Mouse (Mus musculus) limb, embryonic 14.5 days (tissue): ENCODE data around the gene Pgap1. TPM values are rescaled to one million over a fixed set of nuclear protein-coding genes. Genes with fewer than 3 reads are reported as not detected.

Experiments used
- ATAC-seq: fragments of 200-750 bp; cut with Nextera tagmentation; 2 replicates; pipeline ENCODE4 v1.8.0; 2017; ENCODE audit warnings: low read depth, moderate number of reproducible peaks, moderate TSS enrichment; ENCODE audit not compliant: low FRiP score
- DNase-seq: peaks from one replicate; pipeline ENCODE4 v3.0.0-alpha.2; 2015; ENCODE audit warnings: low spot score
- H3K27ac ChIP-seq: fragments of 300-500 bp; sonication (generic); replicated peaks from 2 replicates; pipeline ENCODE4 v1.5.1; 2014; ENCODE audit warnings: low read depth, mild to moderate bottlenecking, low read length, moderate library complexity, mixed read lengths
- H3K27me3 ChIP-seq: fragments of 300-500 bp; sonication (generic); 2 replicates; pipeline ENCODE4 v1.6.1; 2014; ENCODE audit warnings: low read length, mixed read lengths; ENCODE audit not compliant: control insufficient read depth, insufficient read depth
- H3K36me3 ChIP-seq: fragments of 300-500 bp; sonication (generic); 2 replicates; pipeline ENCODE4 v1.6.1; 2014; ENCODE audit warnings: mild to moderate bottlenecking, low read length, moderate library complexity, mixed read lengths; ENCODE audit not compliant: control insufficient read depth, insufficient read depth
- H3K4me1 ChIP-seq: fragments of 300-500 bp; sonication (generic); 2 replicates; pipeline ENCODE4 v1.6.1; 2014; ENCODE audit warnings: antibody characterized with exemption, low read length, mixed read lengths; ENCODE audit not compliant: control insufficient read depth, insufficient read depth
- H3K4me2 ChIP-seq: fragments of 300-500 bp; sonication (generic); replicated peaks from 2 replicates; pipeline ENCODE4 v1.6.1; 2014; ENCODE audit warnings: low read depth, mild to moderate bottlenecking, low read length, moderate library complexity; ENCODE audit not compliant: severe bottlenecking
- H3K4me3 ChIP-seq: fragments of 300-500 bp; sonication (generic); replicated peaks from 2 replicates; pipeline ENCODE4 v1.5.1; 2014; ENCODE audit warnings: low read length
- H3K9ac ChIP-seq: fragments of 300-500 bp; sonication (generic); 2 replicates; pipeline ENCODE4 v1.6.1; 2014; ENCODE audit warnings: mild to moderate bottlenecking, low read depth, low read length, moderate library complexity; ENCODE audit not compliant: severe bottlenecking
- H3K9me3 ChIP-seq: fragments of 300-500 bp; sonication (generic); 2 replicates; pipeline ENCODE4 v1.6.1; 2016; ENCODE audit warnings: low read length; ENCODE audit not compliant: control insufficient read depth
- POLR2A ChIP-seq: fragments of 200-500 bp; IDR thresholded peaks from 2 replicates; pipeline ENCODE4 v1.8.0; 2012; ENCODE audit warnings: inconsistent platforms, mild to moderate bottlenecking, moderate library complexity, borderline replicate concordance; ENCODE audit not compliant: insufficient read depth, insufficient read length; ENCODE audit errors: extremely low read depth
- WGBS: fragments of 180-500 bp; shearing (Covaris S2); extraction: QIAGEN DNeasy Blood & Tissue Kit; methylation state at CpG from one replicate; pipeline ENCODE4 v1.1.7; 2014; 5-methylcytosine and 5-hydroxymethylcytosine counted together
- polyA plus RNA-seq, 2 experiments: library from polyadenylated mRNA; depleted of rRNA in 1 of 2; stranded (reverse) in 1 of 2; unstranded in 1 of 2; fragments of >200 nt; fragmentation: Nextera tagmentation in 1 of 2; extraction: Ambion mirVana in 1 of 2; gene quantifications; 2 replicates each; pipeline versions ENCODE4 v1.2.1 to v1.2.3; 2012 to 2014

Pgap1 gene
- polyA plus RNA-seq, 2 experiments = 3.3 to 6.4 TPM

- no peak for TF ChIP-seq POLR2A
- no peak overlapping the region for H3K4me2 ChIP-seq
- no peaks in the 10 kb centered on the region for H3K36me3 ChIP-seq
- H3K27ac ChIP-seq = no peak overlapping the region
- no peak overlapping the region for H3K4me3 ChIP-seq
- DNase-seq (peak; percentile 21), ATAC-seq (no peak)
- H3K9ac ChIP-seq = no peak overlapping the region
- no peaks in the 10 kb centered on the region for H3K9me3 ChIP-seq
- no peaks in the 10 kb centered on the region for H3K4me1 ChIP-seq
- H3K27me3 ChIP-seq = no peaks in the 10 kb centered on the region
- WGBS = 49% methylated on average over 8 of the region's 8 CpGs
Observed at GRCm38 (mm10) chr1:54578358-54579184, 21.1 kb upstream of the Pgap1 start.

DNA sequence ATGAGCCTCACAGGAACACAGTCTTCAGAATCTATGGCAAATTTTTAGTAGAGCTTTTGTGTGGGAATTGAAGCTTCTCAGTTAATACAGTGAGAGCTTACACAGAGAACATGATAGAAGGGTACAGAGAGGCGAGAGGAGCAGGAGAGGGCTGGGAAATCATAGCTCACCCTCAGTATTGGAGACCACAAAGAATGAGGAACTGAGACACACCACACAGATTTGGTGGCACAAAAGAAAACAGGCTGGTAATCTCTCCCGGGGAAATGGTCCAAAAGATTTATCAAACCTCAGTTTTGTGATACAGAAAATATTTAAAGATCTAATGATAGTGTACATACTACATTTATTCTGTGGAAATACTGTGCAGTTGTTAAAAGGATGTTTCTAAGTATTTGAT, 11.6 kb upstream of the Pgap1 start:
- Histone ChIP-seq H3K4me1 (no peaks in the 10 kb centered on the region), H3K27me3 (no peaks in the 10 kb centered on the region), H3K9me3 (no peaks in the 10 kb centered on the region), H3K4me2 (no peak overlapping the region), H3K4me3 (no peak overlapping the region), H3K36me3 (no peaks in the 10 kb centered on the region), H3K27ac (no peak overlapping the region), H3K9ac (no peak overlapping the region)
- ATAC-seq (no peak), DNase-seq (no peak)
- no peak for TF ChIP-seq POLR2A
- 82% methylated on average over 2 of the region's 2 CpGs for WGBS

DNA sequence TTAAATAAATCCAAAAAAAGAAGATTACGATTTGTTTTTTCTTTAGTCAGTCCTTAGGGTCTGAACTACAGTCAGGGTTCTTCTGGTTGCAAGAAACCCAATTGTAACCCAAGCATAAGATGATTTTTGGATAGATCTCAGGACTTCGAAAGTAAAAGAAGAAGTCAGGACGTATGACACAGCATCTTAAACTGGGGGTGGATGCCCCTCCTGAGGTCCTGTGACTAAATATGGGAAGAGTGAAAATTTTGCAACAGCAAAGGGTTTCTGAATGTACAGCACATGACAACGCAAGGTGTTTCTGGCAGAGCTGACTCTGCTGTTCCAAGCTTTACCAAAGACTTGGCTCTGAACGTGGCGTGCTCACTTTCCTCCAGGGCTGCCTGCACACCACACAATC, 6.4 kb upstream of the Pgap1 start:
- H3K4me2 ChIP-seq = no peak overlapping the region
- no peak for TF ChIP-seq POLR2A
- no peak overlapping the region for H3K27ac ChIP-seq
- no peaks in the 10 kb centered on the region for H3K36me3 ChIP-seq
- H3K9ac ChIP-seq = no peak overlapping the region
- no peaks in the 10 kb centered on the region for H3K4me1 ChIP-seq
- no peak overlapping the region for H3K4me3 ChIP-seq
- H3K27me3 ChIP-seq = no peaks in the 10 kb centered on the region
- no peaks in the 10 kb centered on the region for H3K9me3 ChIP-seq
- WGBS = 85% methylated on average over 6 of the region's 6 CpGs
- ATAC-seq = no peak
- no peak for DNase-seq

DNA sequence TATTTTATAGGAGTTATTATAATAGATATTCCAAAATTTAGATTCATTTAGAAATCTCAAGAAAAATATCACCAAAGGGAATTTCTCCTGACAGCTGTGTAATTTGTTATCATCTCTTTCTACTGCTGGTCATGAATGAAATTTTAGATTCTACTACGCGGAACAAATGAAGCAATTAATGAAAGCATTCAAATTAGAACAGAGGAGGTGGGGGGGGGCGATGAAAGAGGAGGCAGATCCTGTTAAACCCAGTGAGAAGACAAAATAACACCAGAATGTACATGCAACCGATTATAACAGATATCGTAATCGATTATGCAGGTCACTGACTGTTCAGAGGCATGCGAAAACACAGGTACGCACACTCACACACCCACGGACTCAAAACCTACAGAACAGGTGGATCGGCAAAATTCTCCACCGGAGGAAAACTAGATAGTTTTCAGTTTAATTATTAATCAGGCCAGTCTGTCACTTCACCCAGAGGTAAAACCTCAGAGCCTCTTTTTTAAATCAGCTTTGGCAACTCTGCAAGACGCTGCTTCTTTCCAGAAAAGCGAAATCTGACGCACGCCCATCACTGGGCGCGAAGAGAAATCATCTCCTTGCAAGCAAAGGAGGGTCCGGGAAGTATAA, 780 bp downstream of the Pgap1 start:
- H3K9ac ChIP-seq = peak overlapping the region; percentile 75
- no peaks in the 10 kb centered on the region for H3K27me3 ChIP-seq
- H3K27ac ChIP-seq = no peak overlapping the region
- TF ChIP-seq POLR2A = no peak
- H3K36me3 ChIP-seq = no peaks in the 10 kb centered on the region
- DNase-seq (no peak), ATAC-seq (no peak)
- H3K4me1 ChIP-seq = no peaks in the 10 kb centered on the region; the same call in 1 of the 2 replicates
- 5% methylated on average over 18 of the region's 18 CpGs for WGBS
- no peaks in the 10 kb centered on the region for H3K9me3 ChIP-seq
- peak overlapping the region; percentile 73 for H3K4me3 ChIP-seq
- H3K4me2 ChIP-seq = peak overlapping the region; percentile 93

DNA sequence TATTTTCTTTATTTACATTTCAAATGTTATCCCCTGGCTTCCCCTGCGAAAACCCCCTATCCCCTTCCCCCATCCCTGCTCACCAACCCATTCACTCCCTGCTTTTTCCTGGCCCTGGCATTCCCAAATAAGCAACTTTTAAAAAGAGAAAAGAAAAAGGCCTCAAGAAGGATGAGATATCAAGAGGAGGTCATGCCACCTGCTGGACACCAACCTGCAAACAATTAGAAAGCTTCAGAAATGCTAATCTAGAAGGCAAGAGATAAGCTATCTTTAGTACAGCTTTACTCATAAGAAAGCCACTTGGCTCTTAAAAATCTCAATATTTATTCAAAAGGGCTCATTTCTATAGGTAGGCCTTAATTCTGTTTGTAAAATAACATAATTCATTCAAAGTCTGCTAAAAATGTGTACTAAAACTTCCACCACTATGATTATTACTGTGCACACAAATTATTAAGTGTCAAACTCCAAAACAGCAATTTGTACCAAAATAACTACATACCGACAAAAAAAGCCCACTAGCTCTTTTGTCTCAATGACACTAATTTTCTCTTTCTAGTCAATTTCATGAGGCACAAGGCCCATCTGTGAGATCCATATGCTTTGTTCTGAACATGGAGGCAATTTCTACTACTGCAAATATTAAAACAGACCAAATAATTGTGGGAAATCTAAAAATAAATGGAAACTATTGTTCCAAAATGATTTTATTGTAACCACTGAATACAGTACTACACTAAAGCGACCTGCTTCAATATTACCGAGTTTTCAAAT, 1.9 kb downstream of the Pgap1 start:
- Histone ChIP-seq H3K27me3 (no peaks in the 10 kb centered on the region), H3K4me3 (no peak overlapping the region), H3K27ac (no peak overlapping the region), H3K4me2 (no peak overlapping the region), H3K9ac (no peak overlapping the region), H3K36me3 (no peaks in the 10 kb centered on the region), H3K4me1 (no peaks in the 10 kb centered on the region; the same call in 1 of the 2 replicates), H3K9me3 (no peaks in the 10 kb centered on the region)
- 56% methylated on average over 4 of the region's 4 CpGs for whole genome bisulfite sequencing
- ATAC-seq = no peak
- no peak for DNase-seq
- no peak for TF ChIP-seq POLR2A
